Mouse (Mus musculus): ENCODE measurements around the gene Appl2.

GRCm38 (mm10) chr10:83654591-83654990 lies 6.1 kb upstream of the Appl2 start:
- TF ChIP-seq CTCF (IDR thresholded peaks at IDR 0.05; ENCODE audit: low read depth, low read length) (no peak), TAL1 (conservative IDR thresholded peaks at IDR 0.05; ENCODE audit: low read depth, low read length) (no peak), GATA1 (IDR thresholded peaks at IDR 0.05; ENCODE audit: borderline replicate concordance, low read length) (no peak)
